Mouse (Mus musculus): ENCODE measurements at regions not wholly inside any gene's neighbourhood (a gene's known extent, or its start where the extent isn't known, plus 50 kb on each side); places are given as distances from the start of the nearest gene placed in this dataset.

- Histone ChIP-seq H3K36me3 (ENCODE audit: control insufficient read depth) (no peaks in the 10 kb centered on the region), H3K4me3 (replicated peaks) (no peak overlapping the region), H3K9me3 (ENCODE audit: control insufficient read depth, low read length) (0 out of 2 replicates have a peak, but pooled peaks cover 4% of the 10 kb centered on the region), H3K4me1 (ENCODE audit: control insufficient read depth) (no peaks in the 10 kb centered on the region), H3K27me3 (ENCODE audit: control insufficient read depth) (no peaks in the 10 kb centered on the region)
- TF ChIP-seq TAL1 (IDR thresholded peaks at IDR 0.05; ENCODE audit: low read length) = no peak
- no peak for TF ChIP-seq GATA1 (IDR thresholded peaks at IDR 0.05; ENCODE audit: low read length)
These were observed 175.5 kb upstream of the Fat4 start for GRCm38 (mm10) chr3:38711229-38711628.

GRCm38 (mm10) chr3:38707891-38708290, 178.8 kb upstream of the Fat4 start:
- Histone ChIP-seq H3K4me1 (ENCODE audit: control insufficient read depth) (no peaks in the 10 kb centered on the region), H3K27me3 (ENCODE audit: control insufficient read depth) (no peaks in the 10 kb centered on the region)

GRCm38 (mm10) chr3:38699206-38699605, 187.5 kb upstream of the Fat4 start:
- Histone ChIP-seq H3K9me3 (ENCODE audit: control insufficient read depth, low read length) (no peaks in the 10 kb centered on the region), H3K4me3 (replicated peaks) (no peak overlapping the region), H3K4me1 (ENCODE audit: control insufficient read depth) (no peaks in the 10 kb centered on the region), H3K36me3 (ENCODE audit: control insufficient read depth) (no peaks in the 10 kb centered on the region), H3K27me3 (ENCODE audit: control insufficient read depth) (no peaks in the 10 kb centered on the region)
- no peak for TF ChIP-seq GATA1 (IDR thresholded peaks at IDR 0.05; ENCODE audit: low read length)
- no peak for TF ChIP-seq TAL1 (IDR thresholded peaks at IDR 0.05; ENCODE audit: low read length)

More at GRCm38 (mm10) chr3:38707891-38708290, 178.8 kb upstream of the Fat4 start:
- Histone ChIP-seq H3K4me3 (replicated peaks) (no peak overlapping the region), H3K36me3 (ENCODE audit: control insufficient read depth) (no peaks in the 10 kb centered on the region), H3K9me3 (ENCODE audit: control insufficient read depth, low read length) (0 out of 2 replicates have a peak, but pooled peaks cover 4% of the 10 kb centered on the region)
- TF ChIP-seq GATA1 (IDR thresholded peaks at IDR 0.05; ENCODE audit: low read length) (no peak), TAL1 (IDR thresholded peaks at IDR 0.05; ENCODE audit: low read length) (no peak)

GRCm38 (mm10) chr3:38697871-38698270, 188.9 kb upstream of the Fat4 start:
- Histone ChIP-seq H3K27me3 (ENCODE audit: control insufficient read depth) (no peaks in the 10 kb centered on the region), H3K4me1 (ENCODE audit: control insufficient read depth) (peaks cover 2% of the 10 kb centered on the region), H3K36me3 (ENCODE audit: control insufficient read depth) (no peaks in the 10 kb centered on the region), H3K9me3 (ENCODE audit: control insufficient read depth, low read length) (no peaks in the 10 kb centered on the region), H3K4me3 (replicated peaks) (no peak overlapping the region)
- no peak for TF ChIP-seq GATA1 (IDR thresholded peaks at IDR 0.05; ENCODE audit: low read length)
- TF ChIP-seq TAL1 (IDR thresholded peaks at IDR 0.05; ENCODE audit: low read length) = no peak

GRCm38 (mm10) chr3:38697349-38697748, 189.4 kb upstream of the Fat4 start:
- Histone ChIP-seq H3K9me3 (ENCODE audit: control insufficient read depth, low read length) (no peaks in the 10 kb centered on the region), H3K27me3 (ENCODE audit: control insufficient read depth) (no peaks in the 10 kb centered on the region), H3K4me1 (ENCODE audit: control insufficient read depth) (peaks cover 4% of the 10 kb centered on the region), H3K36me3 (ENCODE audit: control insufficient read depth) (no peaks in the 10 kb centered on the region), H3K4me3 (replicated peaks) (no peak overlapping the region)
- TF ChIP-seq GATA1 (IDR thresholded peaks at IDR 0.05; ENCODE audit: low read length) (no peak), TAL1 (IDR thresholded peaks at IDR 0.05; ENCODE audit: low read length) (no peak)

GRCm38 (mm10) chr3:38695836-38696235, 190.9 kb upstream of the Fat4 start:
- H3K9me3 ChIP-seq (ENCODE audit: control insufficient read depth, low read length) = no peaks in the 10 kb centered on the region
- TF ChIP-seq GATA1 (IDR thresholded peaks at IDR 0.05; ENCODE audit: low read length) (no peak), TAL1 (IDR thresholded peaks at IDR 0.05; ENCODE audit: low read length) (no peak)
- H3K27me3 ChIP-seq (ENCODE audit: control insufficient read depth) = no peaks in the 10 kb centered on the region
- peaks cover 5% of the 10 kb centered on the region for H3K4me1 ChIP-seq (ENCODE audit: control insufficient read depth)
- H3K36me3 ChIP-seq (ENCODE audit: control insufficient read depth) = no peaks in the 10 kb centered on the region
- no peak overlapping the region for H3K4me3 ChIP-seq (replicated peaks)

- no peaks in the 10 kb centered on the region for H3K9me3 ChIP-seq (ENCODE audit: control insufficient read depth, low read length)
- TF ChIP-seq GATA1 (IDR thresholded peaks at IDR 0.05; ENCODE audit: low read length) (no peak), TAL1 (IDR thresholded peaks at IDR 0.05; ENCODE audit: low read length) (no peak)
These were observed 194.0 kb upstream of the Fat4 start for GRCm38 (mm10) chr3:38692768-38693167.

GRCm38 (mm10) chr3:38684247-38684991, 199.8 kb upstream of the Ankrd50 start:
- Histone ChIP-seq H3K9me3 (ENCODE audit: control insufficient read depth, low read length) (peaks cover 4% of the 10 kb centered on the region), H3K27me3 (ENCODE audit: control insufficient read depth) (no peaks in the 10 kb centered on the region), H3K36me3 (ENCODE audit: control insufficient read depth) (no peaks in the 10 kb centered on the region), H3K4me3 (replicated peaks) (no peak overlapping the region), H3K4me1 (ENCODE audit: control insufficient read depth) (no peaks in the 10 kb centered on the region)
- TF ChIP-seq TAL1 (IDR thresholded peaks at IDR 0.05; ENCODE audit: low read length) = no peak
- no peak for TF ChIP-seq GATA1 (IDR thresholded peaks at IDR 0.05; ENCODE audit: low read length)

More at GRCm38 (mm10) chr3:38692768-38693167, 194.0 kb upstream of the Fat4 start:
- Histone ChIP-seq H3K4me1 (ENCODE audit: control insufficient read depth) (peaks cover 5% of the 10 kb centered on the region), H3K4me3 (replicated peaks) (no peak overlapping the region), H3K27me3 (ENCODE audit: control insufficient read depth) (no peaks in the 10 kb centered on the region), H3K36me3 (ENCODE audit: control insufficient read depth) (no peaks in the 10 kb centered on the region)

- H3K4me3 ChIP-seq (replicated peaks) = no peak overlapping the region
- H3K36me3 ChIP-seq (ENCODE audit: control insufficient read depth) = no peaks in the 10 kb centered on the region
- H3K27me3 ChIP-seq (ENCODE audit: control insufficient read depth) = no peaks in the 10 kb centered on the region
- TF ChIP-seq TAL1 (IDR thresholded peaks at IDR 0.05; ENCODE audit: low read length) = no peak
- no peaks in the 10 kb centered on the region for H3K4me1 ChIP-seq (ENCODE audit: control insufficient read depth)
- peaks cover 9% of the 10 kb centered on the region; the same call in 1 of the 2 replicates for H3K9me3 ChIP-seq (ENCODE audit: control insufficient read depth, low read length)
These were observed 179.2 kb upstream of the Ankrd50 start for GRCm38 (mm10) chr3:38663670-38664494.

Data from erythroblast, embryonic 14.5 days (primary cell).